Mouse (Mus musculus) heart, embryonic 10.5 days (tissue): ENCODE data around the gene Plxnc1. TPM values are rescaled to one million over a fixed set of nuclear protein-coding genes. Genes with fewer than 3 reads are reported as not detected.

Experiments used
- DNase-seq: peaks from one replicate; pipeline ENCODE4 v3.0.0-alpha.2; 2017; ENCODE audit warnings: low spot score
- H3K27ac ChIP-seq: fragments of 300-500 bp; sonication (generic); 2 replicates; pipeline ENCODE4 v1.5.1; 2016; ENCODE audit warnings: mild to moderate bottlenecking
- H3K27me3 ChIP-seq: fragments of 300-500 bp; sonication (generic); 2 replicates; pipeline ENCODE4 v1.6.1; 2016; ENCODE audit warnings: mild to moderate bottlenecking; ENCODE audit not compliant: poor library complexity, insufficient read depth, severe bottlenecking
- H3K36me3 ChIP-seq: fragments of 300-500 bp; sonication (generic); 2 replicates; pipeline ENCODE4 v1.6.1; 2016; ENCODE audit warnings: mild to moderate bottlenecking, moderate library complexity
- H3K4me1 ChIP-seq: fragments of 300-500 bp; sonication (generic); 2 replicates; pipeline ENCODE4 v1.6.1; 2016; ENCODE audit warnings: mild to moderate bottlenecking
- H3K4me3 ChIP-seq: fragments of 300-500 bp; sonication (generic); 2 replicates; pipeline ENCODE4 v1.5.1; 2016; ENCODE audit warnings: mild to moderate bottlenecking, moderate library complexity
- H3K9me3 ChIP-seq: fragments of 300-500 bp; sonication (generic); 2 replicates; pipeline ENCODE4 v1.6.1; 2016; ENCODE audit warnings: mild to moderate bottlenecking, moderate library complexity
- WGBS: fragments of 180-500 bp; shearing (Covaris S2); methylation state at CpG from one replicate; pipeline ENCODE4 v1.1.7; 2016; 5-methylcytosine and 5-hydroxymethylcytosine counted together
- polyA plus RNA-seq: library from polyadenylated mRNA; unstranded; fragments of >200 nt; fragmentation: Nextera tagmentation; extraction: Ambion mirVana; gene quantifications from 2 replicates; pipeline ENCODE4 v1.2.1, GENCODE M21; 2016

Plxnc1 gene
- polyA plus RNA-seq, 1 experiment from 2014 or later, result 2.2 TPM

DNA sequence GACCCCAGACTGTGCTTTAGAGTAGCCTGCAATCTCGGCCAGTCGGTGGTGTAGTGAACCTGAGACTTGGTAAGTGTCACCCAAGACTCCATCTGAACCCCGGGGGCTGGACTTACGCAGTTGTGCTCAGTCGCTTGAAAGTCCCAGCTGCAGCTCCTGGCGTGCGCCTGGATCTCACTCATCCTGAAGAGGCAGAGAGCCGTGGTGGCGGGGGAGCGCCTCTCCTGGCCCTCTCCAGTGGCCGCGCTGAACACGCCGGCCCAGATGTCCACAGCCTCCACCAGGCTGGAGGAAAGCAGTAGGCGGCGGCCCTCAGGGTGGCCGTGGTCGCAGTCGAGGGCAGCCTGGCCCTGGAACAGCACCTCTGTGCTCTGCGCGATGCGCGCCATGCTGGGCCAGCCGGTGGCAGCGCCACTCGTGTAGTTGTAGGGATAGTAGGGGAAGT is 1.2 kb downstream of the Plxnc1 start:
- H3K4me3 ChIP-seq, result peak overlapping the region; percentile 86
- H3K27me3 ChIP-seq, result peaks cover 72% of the 10 kb centered on the region
- no peaks in the 10 kb centered on the region for H3K9me3 ChIP-seq
- peaks cover 48% of the 10 kb centered on the region for H3K4me1 ChIP-seq
- WGBS, result under 1% methylated on average over 26 of the region's 26 CpGs
- DNase-seq, result no peak
- H3K36me3 ChIP-seq, result no peaks in the 10 kb centered on the region
- peak overlapping the region; percentile 90 for H3K27ac ChIP-seq

DNA sequence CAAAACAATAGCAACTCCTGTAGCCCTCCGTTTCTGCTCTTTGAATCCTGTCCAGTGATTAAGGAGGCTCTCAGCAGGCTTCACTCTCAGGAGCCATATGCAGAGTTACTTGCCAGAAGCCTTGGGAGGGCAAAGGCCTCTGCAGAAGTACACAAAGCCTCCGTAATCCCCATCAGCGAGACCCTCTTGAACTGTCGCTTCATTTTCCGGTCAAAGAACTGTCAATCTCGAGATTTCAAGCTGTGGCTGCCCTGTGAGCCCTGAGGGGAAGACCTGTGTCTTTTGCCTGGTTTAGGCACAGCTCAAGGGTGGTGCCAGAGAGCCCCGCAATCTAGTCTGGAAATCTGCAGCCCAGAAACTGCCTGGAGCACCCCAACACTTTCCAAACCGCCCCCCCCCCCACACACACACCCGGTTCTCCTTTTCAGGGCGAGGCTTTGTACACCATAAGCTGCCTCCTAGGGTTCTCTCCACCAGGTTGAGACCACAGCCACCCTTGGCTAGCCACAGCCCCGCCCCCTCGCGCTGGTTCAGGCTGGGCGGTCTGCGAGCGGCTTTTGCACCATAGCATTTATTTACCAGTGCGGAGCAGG is 2.1 kb downstream of the Plxnc1 start:
- Histone ChIP-seq H3K27ac (peak overlapping the region; percentile 54; the same call in 1 of the 2 replicates), H3K27me3 (peaks cover 63% of the 10 kb centered on the region), H3K36me3 (no peaks in the 10 kb centered on the region), H3K9me3 (no peaks in the 10 kb centered on the region), H3K4me1 (peaks cover 48% of the 10 kb centered on the region), H3K4me3 (peak overlapping the region; percentile 86)
- 1% methylated on average over 16 of the region's 17 CpGs for WGBS
- DNase-seq, result no peak

DNA sequence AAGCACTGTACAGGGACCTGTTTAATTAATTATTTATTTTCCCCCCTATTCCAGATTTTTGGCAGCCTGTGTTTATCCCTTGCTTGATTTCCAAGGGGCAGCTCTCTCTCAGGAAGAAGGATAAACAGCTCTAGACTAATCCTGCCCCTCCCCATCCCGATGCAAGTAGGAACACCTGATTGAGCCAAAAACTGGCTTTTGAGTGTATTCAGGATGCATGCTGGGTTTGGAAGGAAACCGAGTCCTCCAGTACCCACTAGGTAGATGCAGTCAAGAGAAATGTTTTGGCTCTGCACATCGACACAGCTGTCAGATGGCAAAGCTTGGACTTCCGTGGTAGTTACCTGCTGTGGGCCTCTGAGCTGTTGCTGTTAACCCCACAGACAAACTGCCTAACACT is 3.1 kb downstream of the Plxnc1 start:
- DNase-seq, result no peak
- 17% methylated on average over 4 of the region's 4 CpGs for WGBS
- H3K36me3 ChIP-seq, result no peaks in the 10 kb centered on the region
- H3K27ac ChIP-seq, result no peak overlapping the region
- no peaks in the 10 kb centered on the region for H3K9me3 ChIP-seq
- peaks cover 56% of the 10 kb centered on the region for H3K27me3 ChIP-seq
- H3K4me1 ChIP-seq, result peaks cover 48% of the 10 kb centered on the region
- peak overlapping the region; percentile 86; the same call in 1 of the 2 replicates for H3K4me3 ChIP-seq

DNA sequence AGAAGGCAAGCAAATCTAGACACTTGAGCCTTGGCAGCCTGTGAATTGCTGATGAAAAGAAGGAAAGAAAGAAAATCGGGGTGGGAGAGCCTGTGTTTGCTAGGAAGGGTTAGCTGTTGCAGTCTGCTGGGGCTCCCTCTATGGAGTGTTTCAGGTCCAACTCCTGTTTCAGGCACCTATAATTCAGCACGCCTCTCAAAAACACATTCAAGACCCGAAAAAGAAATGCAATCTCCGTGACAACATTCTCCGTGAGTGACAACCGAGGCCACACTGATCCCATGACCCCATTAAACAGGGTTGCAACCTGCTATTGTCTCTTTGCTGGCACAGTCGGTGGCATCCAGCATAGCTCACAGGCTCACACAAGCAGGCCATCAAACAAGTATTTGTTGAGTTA is 3.8 kb downstream of the Plxnc1 start:
- H3K36me3 ChIP-seq, result no peaks in the 10 kb centered on the region
- no peak overlapping the region for H3K4me3 ChIP-seq
- WGBS, result 35% methylated on average over 7 of the region's 7 CpGs
- DNase-seq, result no peak
- H3K27ac ChIP-seq, result no peak overlapping the region
- no peaks in the 10 kb centered on the region for H3K9me3 ChIP-seq
- H3K27me3 ChIP-seq, result peaks cover 49% of the 10 kb centered on the region
- H3K4me1 ChIP-seq, result peaks cover 46% of the 10 kb centered on the region

DNA sequence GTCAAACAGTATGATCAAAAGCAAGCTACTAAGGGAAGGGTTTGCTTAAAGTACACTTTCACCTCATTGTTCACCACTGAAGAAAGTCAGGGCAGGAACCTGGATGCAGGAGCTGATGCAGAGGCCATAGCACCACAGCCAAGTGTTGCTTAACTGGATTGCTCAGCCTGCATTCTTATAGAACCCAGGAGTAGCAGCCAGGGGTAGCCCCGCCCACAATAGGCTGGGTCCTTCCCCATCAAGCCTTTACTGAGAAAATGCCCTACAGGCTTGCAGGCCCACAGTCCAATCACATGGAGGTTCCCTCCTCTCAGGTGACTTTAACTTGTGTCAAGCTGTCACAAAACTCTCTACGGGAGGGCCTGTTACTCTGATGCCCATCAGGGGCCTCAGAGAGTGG is 4.6 kb downstream of the Plxnc1 start:
- H3K4me1 ChIP-seq, result peaks cover 40% of the 10 kb centered on the region
- peaks cover 43% of the 10 kb centered on the region for H3K27me3 ChIP-seq
- 39% methylated on average over 2 of the region's 2 CpGs for WGBS

DNA sequence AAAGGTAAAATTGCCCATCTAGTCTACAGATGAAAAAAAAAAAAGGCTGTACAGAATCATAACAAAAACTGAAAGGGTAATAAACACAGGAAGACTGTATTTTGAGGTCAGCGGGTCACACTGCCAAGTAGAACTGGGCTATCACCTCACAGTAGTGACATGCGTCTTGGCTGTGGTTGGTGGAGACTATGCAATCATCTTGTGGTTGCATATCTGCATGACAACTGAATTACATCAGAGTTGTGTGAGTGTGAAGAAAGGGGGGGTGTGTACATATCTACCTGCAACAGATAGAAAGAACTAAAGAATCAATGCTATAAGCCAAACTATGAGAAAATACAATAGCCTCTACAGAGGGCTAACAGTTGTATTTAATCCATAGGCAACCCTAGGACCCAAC is 5.7 kb downstream of the Plxnc1 start:
- no peaks in the 10 kb centered on the region for H3K9me3 ChIP-seq
- no peak overlapping the region for H3K27ac ChIP-seq
- H3K4me3 ChIP-seq, result no peak overlapping the region
- H3K36me3 ChIP-seq, result no peaks in the 10 kb centered on the region
- H3K4me1 ChIP-seq, result peaks cover 33% of the 10 kb centered on the region
- WGBS, result 81% methylated on average over 2 of the region's 2 CpGs
- H3K27me3 ChIP-seq, result peaks cover 33% of the 10 kb centered on the region
- no peak for DNase-seq

More for the DNA sequence above, 4.6 kb downstream of the Plxnc1 start:
- H3K36me3 ChIP-seq, result no peaks in the 10 kb centered on the region
- no peaks in the 10 kb centered on the region for H3K9me3 ChIP-seq
- no peak overlapping the region for H3K4me3 ChIP-seq
- no peak for DNase-seq
- no peak overlapping the region for H3K27ac ChIP-seq

DNA sequence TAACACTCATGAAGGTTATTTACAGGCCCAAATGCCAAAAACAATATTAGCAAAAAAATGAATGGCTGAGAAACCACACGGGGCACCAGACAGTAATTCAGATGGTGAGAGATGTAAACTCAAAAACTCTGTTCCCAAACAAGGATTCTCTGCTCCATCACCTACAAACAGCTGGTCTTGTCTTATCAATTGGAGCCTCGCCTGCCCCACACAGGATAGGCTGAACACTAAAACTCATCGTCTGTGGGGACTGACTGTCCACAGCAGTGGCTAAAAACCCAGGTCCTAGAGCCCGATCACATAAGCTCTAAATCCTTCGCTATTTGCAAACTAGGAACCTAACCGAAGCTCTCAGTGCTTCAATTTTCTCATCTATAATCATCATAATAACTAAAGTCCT is 6.3 kb downstream of the Plxnc1 start:
- Histone ChIP-seq H3K9me3 (no peaks in the 10 kb centered on the region), H3K27ac (no peak overlapping the region), H3K4me3 (no peak overlapping the region), H3K4me1 (peaks cover 30% of the 10 kb centered on the region), H3K36me3 (no peaks in the 10 kb centered on the region), H3K27me3 (peaks cover 27% of the 10 kb centered on the region)
- WGBS, result 73% methylated on average over 6 of the region's 6 CpGs
- DNase-seq, result no peak

DNA sequence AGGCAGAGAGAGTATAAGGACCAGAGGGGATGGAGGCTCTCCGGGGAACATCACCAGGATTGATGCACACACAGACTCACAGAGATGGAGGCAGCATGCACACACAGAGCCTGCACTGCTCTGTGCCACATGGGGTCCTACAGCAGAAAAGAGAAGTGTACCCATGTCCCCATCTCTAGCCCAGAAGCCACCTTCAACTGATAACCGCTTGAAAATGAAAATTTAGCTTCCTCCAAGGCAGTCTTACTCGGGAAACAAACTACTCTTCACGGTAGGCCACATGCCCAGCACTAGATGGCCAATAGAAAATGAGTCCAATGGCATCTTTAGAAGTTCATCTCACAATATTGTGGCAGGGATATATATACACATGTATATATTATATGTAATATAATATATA is 9.4 kb downstream of the Plxnc1 start:
- H3K27me3 ChIP-seq, result peaks cover 4% of the 10 kb centered on the region; the same call in 1 of the 2 replicates
- WGBS, result 84% methylated on average over 4 of the region's 4 CpGs
- H3K27ac ChIP-seq, result no peak overlapping the region
- H3K9me3 ChIP-seq, result no peaks in the 10 kb centered on the region
- peaks cover 24% of the 10 kb centered on the region; the same call in 1 of the 2 replicates for H3K4me1 ChIP-seq
- H3K36me3 ChIP-seq, result no peaks in the 10 kb centered on the region
- H3K4me3 ChIP-seq, result no peak overlapping the region
- DNase-seq, result no peak

DNA sequence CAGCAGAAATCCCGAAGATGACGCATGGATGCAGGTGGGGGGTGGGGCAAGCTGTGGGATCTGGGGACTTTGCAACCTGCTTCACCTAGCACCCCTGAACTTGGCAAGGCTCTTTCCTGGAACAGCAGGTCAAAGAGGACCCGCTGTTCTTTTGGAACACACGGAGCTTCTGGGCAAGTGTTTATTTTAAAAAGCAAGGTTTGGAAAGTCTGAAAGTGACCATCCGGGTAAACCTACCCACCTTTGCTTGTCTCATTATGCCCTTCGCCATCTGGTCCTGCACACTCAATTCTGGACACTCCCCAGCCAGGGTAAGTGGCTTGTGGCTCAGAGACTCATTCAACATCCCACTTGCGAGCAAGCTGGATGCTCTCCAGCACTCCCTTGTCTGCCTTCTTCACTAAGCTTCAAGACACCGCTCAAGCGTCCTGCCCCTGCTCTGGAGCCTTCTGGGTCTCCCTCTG is 10.5 kb downstream of the Plxnc1 start:
- Histone ChIP-seq H3K27ac (no peak overlapping the region), H3K36me3 (no peaks in the 10 kb centered on the region), H3K27me3 (no peaks in the 10 kb centered on the region), H3K9me3 (no peaks in the 10 kb centered on the region), H3K4me3 (no peak overlapping the region), H3K4me1 (peaks cover 20% of the 10 kb centered on the region; the same call in 1 of the 2 replicates)
- WGBS, result 80% methylated on average over 9 of the region's 9 CpGs
- DNase-seq, result no peak

DNA sequence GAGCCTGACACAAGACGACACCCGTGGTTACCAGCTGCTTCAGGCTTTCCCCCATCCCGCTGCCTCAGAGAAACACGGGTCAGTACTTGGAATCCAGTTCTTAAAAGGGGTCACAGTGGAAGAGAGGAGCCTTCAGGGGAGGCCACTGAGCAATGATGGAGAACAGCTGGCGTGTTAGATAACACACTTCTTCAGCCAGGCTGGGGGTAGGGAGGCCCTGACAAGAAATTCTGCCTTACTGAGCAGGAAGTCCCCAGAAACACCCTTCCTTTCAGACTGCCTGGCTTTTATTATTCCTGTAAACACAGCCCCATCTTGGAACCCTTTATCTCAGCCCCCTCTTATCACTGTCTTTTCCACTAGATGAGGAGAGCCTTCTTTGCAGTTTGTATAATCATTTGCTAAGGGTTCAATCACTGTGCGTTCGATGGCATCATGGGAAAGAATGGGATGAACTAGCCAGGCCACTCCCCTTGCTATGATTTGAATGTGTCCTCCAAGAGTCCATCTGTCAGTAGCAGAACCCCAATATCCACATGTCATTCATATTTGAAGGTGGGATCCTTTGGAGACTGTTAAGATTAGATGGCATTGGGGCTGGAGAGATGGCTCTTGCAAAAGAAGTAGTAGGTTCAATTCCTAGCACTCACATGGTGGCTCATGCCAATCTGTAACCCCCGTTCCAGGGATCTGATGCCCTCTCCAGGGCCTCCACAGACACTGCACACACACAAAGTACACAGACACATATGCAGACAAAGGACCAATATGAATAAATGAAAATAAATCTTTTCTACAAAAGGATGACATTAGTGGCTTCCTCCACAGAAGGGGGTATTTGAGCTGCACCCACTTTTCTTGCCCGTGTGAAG is 12.4 kb downstream of the Plxnc1 start:
- H3K4me1 ChIP-seq, result peaks cover 20% of the 10 kb centered on the region
- no peaks in the 10 kb centered on the region for H3K36me3 ChIP-seq
- H3K4me3 ChIP-seq, result no peak overlapping the region
- peak; percentile 93 for DNase-seq
- H3K9me3 ChIP-seq, result no peaks in the 10 kb centered on the region
- peak overlapping the region; percentile 62 for H3K27ac ChIP-seq
- H3K27me3 ChIP-seq, result no peaks in the 10 kb centered on the region
- WGBS, result 32% methylated on average over 9 of the region's 9 CpGs

DNA sequence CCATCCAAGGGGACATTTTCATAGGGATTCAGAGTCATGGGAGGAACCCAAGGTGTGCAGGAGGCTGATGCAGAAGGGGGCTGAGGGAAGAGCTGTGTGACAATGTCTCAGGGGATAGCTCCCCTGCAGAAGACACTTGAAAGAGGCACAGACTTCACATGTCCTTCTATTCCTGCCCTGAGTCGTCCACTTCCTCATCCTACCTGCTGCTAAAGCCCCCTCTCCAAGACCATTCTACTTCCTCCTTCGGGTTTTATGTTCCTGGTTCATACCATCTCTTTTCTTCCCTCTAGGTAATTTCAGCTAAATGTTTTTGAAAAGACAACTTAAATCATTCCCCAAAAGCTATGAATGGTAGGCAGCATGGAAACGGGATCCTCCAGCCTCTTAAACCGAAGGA is 16.5 kb downstream of the Plxnc1 start:
- H3K36me3 ChIP-seq, result no peaks in the 10 kb centered on the region
- 80% methylated on average over 4 of the region's 4 CpGs for WGBS
- H3K4me3 ChIP-seq, result no peak overlapping the region
- no peaks in the 10 kb centered on the region for H3K9me3 ChIP-seq
- no peaks in the 10 kb centered on the region for H3K27me3 ChIP-seq
- peaks cover 29% of the 10 kb centered on the region for H3K4me1 ChIP-seq
- DNase-seq, result no peak
- no peak overlapping the region for H3K27ac ChIP-seq

DNA sequence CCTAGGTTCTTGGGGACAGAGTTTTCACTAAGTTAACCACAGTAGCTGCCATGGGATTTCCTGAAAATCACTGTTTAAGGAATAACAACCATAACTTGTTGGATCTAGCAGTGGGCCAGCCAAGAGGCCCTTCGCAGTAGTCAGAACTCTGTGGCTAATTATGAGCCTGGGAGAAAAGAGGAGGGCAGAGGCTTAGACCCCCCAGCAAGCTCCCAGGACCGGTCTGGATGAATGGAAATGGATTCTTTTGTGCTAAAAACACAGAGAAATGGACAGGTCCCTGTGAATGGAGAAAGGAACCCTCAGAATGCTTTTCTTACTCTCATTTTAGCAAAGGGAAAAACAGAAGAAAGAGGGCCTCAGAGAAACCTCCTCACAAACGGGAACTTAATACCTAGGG is 18.3 kb downstream of the Plxnc1 start:
- H3K4me3 ChIP-seq, result no peak overlapping the region
- DNase-seq, result no peak

DNA sequence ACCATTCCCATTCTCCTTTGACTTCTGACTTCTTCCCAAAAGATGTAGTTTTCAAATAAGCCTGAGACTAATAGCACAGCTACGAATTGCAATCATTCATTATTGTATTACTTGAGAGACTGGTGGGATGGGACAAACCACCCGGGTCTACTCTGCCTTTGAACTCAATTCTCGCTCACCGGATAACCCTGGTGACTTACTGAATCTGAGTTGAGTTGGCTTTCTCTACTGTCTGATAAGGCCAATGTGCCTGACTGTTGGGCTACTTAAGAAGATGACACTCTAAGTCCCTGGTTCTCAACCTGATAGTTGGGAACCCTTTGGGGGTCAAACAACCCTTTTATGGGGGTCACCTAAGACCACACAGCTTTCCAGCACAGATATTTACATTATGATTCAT is 19.8 kb downstream of the Plxnc1 start:
- Histone ChIP-seq H3K4me3 (no peak overlapping the region), H3K27me3 (no peaks in the 10 kb centered on the region), H3K4me1 (peaks cover 44% of the 10 kb centered on the region), H3K9me3 (no peaks in the 10 kb centered on the region), H3K36me3 (0 out of 2 replicates have a peak, but pooled peaks cover 3% of the 10 kb centered on the region), H3K27ac (0 out of 2 replicates have a peak overlapping the region, but pooled peaks have one; percentile 42)
- DNase-seq, result no peak
- 78% methylated on average over 4 of the region's 4 CpGs for WGBS

More for the DNA sequence above, 18.3 kb downstream of the Plxnc1 start:
- Histone ChIP-seq H3K4me1 (peaks cover 31% of the 10 kb centered on the region), H3K36me3 (no peaks in the 10 kb centered on the region), H3K9me3 (no peaks in the 10 kb centered on the region), H3K27ac (no peak overlapping the region), H3K27me3 (no peaks in the 10 kb centered on the region)
- WGBS, result 74% methylated on average over 3 of the region's 3 CpGs
